Mouse (Mus musculus) R1 (cell line): ENCODE measurements at regions not wholly inside any gene's neighbourhood (a gene's known extent, or its start where the extent isn't known, plus 50 kb on each side); places are given as distances from the start of the nearest gene placed in this dataset.

Experiments
- DNase-seq: peaks from one replicate; pipeline ENCODE4 v3.0.0-alpha.2; 2018; ENCODE audit warnings: low read depth, low spot score

- no peak for DNase-seq
These were observed 387.0 kb upstream of the Trpc7 start for GRCm38 (mm10) chr13:57282816-57283215.

DNA sequence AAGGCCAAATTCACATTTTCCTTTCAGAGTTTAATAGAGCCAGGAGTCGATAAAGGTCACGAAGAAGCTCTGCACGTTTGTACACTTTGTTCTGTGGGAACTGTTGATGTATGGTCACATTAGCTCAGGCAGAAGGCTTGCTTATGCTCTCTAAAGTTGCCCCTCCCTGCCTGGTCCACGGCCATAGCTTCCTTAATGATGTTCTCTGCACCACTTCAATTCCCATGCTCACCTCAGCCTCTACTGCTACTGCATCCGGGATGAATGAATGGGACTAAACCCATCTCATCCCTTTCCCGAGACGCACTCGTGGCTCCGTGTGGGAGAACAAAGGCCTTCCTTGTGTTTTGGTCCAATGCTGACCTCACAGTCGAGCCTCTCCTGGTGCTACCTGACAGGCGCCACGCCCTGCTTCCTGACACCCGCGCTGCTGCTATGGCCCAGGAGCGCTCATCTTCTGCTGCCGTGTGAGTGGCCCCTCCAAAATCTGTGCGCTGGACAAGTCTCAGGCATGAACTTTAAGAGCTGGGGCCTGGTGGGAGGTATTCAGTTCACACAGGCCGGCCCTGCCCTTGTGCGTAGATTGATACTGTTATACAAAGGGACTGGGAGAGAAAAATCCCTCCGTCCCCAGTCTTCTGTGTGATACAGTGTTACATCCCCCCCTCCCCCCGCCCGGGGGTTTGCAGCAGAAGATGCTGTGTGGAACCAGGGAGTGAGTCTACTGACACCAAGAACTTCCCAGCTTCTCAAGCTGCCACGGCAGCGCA lies 386.3 kb upstream of the Trpc7 start:
- DNase-seq = no peak

- peak; percentile 67 for DNase-seq
These were observed 385.7 kb upstream of the Trpc7 start for GRCm38 (mm10) chr13:57281504-57281903.

GRCm38 (mm10) chr13:57278580-57278979 lies 382.8 kb upstream of the Trpc7 start:
- DNase-seq = peak; percentile 65

DNA sequence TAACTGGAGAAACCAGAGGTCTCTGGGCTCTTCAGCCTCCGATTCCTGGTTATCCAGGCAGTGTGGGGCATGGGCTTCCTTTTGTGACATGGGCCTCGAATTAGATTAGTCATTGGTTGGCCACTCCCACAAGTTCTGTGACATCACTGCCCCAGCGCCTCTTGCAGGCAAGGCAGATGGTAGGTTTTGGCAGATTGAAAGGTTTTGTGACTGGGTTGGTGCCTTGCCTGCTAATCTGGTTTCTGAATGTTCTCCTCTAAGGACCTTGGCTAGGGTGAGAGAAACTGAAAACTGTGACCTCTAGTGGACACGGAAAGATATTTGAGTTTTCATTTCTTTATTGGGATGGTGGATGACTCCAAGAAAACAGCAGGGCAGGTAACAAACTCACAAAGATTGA lies 381.3 kb upstream of the Trpc7 start:
- peak; percentile 66 for DNase-seq

GRCm38 (mm10) chr13:57275871-57276270 lies 380.1 kb upstream of the Trpc7 start:
- no peak for DNase-seq

DNA sequence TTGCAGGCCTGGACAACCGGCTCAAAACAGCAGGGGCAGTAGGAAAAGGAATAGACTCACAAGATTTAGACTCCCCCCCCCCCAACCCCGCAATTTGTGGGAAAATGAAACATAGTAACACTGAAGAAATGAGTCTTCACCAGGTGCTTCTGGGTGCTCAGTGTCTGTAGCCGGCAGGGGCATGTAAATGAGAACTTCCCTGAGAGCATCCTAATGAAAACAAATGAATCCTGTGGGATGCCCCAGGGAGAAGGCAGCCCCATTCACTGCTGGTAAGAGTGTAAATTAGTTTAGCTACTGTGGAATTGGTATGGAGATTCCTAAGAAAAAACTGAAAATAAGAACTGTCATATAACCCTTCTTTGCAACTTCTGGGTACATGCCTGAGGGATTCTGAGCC lies 377.8 kb upstream of the Trpc7 start:
- DNase-seq = no peak

GRCm38 (mm10) chr13:57269614-57270013 lies 373.8 kb upstream of the Trpc7 start:
- DNase-seq = peak; percentile 71

- DNase-seq = peak; percentile 74
These were observed 364.1 kb upstream of the Trpc7 start for GRCm38 (mm10) chr13:57259920-57260319.

DNA sequence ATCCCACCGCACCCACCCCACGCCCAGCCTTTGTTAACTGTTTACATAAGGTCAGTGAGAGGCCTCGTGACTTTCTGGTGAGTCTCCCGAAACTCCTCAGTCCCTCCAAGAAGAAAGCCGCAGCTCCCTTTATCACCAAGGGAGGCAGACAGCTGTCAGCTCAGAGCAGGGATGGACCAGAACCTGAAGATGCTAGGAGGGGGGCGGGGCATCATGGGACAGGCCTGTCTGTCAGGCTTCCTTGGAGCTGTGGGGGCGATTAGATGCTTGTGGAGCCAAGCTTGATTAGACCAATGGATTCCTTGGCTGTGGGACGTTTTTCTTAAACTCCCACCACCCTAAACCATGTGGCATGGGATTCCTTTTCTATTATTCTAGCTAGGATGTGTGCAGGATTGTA lies 363.7 kb upstream of the Trpc7 start:
- DNase-seq = peak; percentile 14

- DNase-seq = no peak
These were observed 360.1 kb upstream of the Trpc7 start for GRCm38 (mm10) chr13:57255920-57256319.

- DNase-seq = no peak
These were observed 354.1 kb upstream of the Trpc7 start for GRCm38 (mm10) chr13:57249851-57250250.

DNA sequence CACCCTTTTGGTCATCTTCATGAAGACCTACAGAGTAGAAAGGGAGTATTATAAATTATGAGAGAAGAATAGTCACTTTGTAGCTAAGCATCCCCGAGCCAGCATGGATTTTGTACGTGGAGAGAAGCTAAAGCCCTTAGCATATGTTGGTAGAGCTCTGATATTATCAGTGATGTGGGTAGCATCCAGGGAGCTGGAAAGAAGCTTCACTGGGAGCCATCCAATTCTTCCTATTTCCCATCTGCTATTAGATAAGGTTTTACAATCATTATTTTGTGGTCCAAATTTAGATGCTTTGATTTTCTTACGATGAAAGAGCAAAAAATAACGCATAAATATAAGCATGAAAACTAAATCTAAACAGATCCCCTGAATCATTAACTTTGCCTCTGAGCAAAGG lies 353.6 kb upstream of the Trpc7 start:
- DNase-seq = no peak

- DNase-seq = no peak
These were observed 350.6 kb upstream of the Trpc7 start for GRCm38 (mm10) chr13:57246238-57246963.

DNA sequence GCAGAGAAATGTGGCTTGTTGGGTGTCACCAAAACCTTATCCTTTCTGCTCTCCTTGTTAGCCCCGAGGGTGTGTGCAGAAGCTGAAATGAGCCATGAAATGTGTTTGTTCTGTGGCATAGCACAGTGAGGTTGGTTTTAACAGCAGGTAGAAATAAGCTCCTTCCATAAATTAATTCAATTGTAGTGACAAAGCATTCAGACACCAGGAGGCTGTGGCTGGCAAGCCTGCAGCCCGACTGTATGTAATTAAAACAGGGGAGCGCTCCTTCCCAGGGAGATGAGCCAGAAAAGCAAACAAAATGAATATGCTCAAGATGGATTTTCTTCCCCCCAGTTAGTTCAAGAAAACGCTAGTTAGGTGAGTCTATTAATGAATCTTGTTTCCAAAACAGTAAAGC lies 341.1 kb upstream of the Trpc7 start:
- peak; percentile 39 for DNase-seq

DNA sequence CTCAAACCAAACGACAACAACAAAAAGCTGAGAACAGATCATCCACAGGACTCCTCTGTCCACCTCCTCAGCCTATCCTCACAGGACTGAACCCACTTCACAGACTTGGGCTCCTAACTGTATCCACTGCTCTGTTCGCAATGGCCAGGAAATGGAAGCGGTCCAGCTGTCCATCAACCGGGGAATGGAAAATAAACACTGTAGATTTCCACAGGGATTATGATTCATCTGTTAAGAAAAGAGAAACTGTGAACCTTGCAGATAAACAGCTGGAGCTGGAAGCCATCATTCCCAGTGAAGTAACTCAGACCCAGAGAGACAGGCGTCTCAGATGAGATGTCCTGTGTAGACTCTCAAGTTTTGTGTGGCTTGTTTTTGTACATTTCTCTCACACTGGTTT lies 340.4 kb upstream of the Trpc7 start:
- DNase-seq = no peak

- peak; percentile 70 for DNase-seq
These were observed 337.1 kb upstream of the Trpc7 start for GRCm38 (mm10) chr13:57232906-57233305.

DNA sequence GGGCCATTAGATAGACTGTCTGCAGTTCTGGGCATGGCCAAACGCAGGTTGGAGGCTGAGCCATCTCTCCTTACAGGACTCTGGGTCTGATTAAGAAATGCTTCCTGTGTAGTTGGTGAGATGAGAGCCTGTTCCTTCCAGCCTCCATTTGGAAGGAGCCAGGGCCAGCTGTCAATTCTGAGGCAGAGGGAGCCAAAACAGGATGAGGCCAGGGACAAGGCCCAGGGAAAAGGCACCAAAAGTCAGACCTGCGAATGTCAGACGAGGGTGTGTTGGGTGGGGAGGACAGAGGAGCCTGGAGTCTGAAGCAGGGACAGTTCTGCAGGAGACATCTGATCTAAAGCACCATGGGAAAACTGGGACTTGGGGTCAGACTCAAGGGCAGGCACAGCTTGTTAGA lies 335.9 kb upstream of the Trpc7 start:
- DNase-seq = no peak

GRCm38 (mm10) chr13:57230253-57230652 lies 334.5 kb upstream of the Trpc7 start:
- DNase-seq = peak; percentile 63

GRCm38 (mm10) chr13:57221092-57221491 lies 325.3 kb upstream of the Trpc7 start:
- no peak for DNase-seq

- no peak for DNase-seq
These were observed 320.4 kb upstream of the Trpc7 start for GRCm38 (mm10) chr13:57216161-57216560.

GRCm38 (mm10) chr13:57212251-57212650 lies 316.5 kb upstream of the Trpc7 start:
- no peak for DNase-seq

DNA sequence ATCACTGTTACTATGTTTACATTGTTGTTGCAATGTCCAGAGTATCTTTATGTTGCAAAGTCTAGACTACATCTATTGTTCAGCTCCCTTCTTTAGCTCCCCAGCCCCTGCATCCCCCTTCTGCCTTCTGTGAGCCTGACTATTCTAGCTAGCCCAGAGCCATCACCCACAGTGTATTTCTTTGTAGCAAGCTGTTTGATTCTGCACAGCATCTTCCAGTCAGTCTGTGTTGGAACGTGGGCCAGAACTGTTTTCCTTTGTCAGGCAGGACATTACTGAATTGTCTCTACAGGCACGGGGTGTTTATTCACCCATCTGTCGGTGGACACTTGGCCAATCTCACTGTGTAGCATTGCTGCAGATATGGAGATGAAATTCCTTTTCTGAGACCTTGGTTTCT lies 295.4 kb upstream of the Trpc7 start:
- no peak for DNase-seq
